Mouse (Mus musculus): ENCODE measurements at regions not wholly inside any gene's neighbourhood (a gene's known extent, or its start where the extent isn't known, plus 50 kb on each side); places are given as distances from the start of the nearest gene placed in this dataset.

- no peak overlapping the region for H3K27ac ChIP-seq (ENCODE audit: low read depth, low read length)
- WGBS (ENCODE audit: insufficient replicate concordance), result 70% methylated on average over 3 of the region's 3 CpGs
- no peaks in the 10 kb centered on the region for H3K9me3 ChIP-seq (replicated peaks; ENCODE audit: control insufficient read depth, low read length)
- H3K4me1 ChIP-seq (ENCODE audit: control insufficient read depth, insufficient read depth, low read length), result no peaks in the 10 kb centered on the region
- no peaks in the 10 kb centered on the region for H3K27me3 ChIP-seq (ENCODE audit: control insufficient read depth, insufficient read depth, low read length)
- no peak overlapping the region for H3K9ac ChIP-seq (ENCODE audit: low read depth, low read length)
- H3K4me3 ChIP-seq (ENCODE audit: low read depth, low read length), result no peak overlapping the region
- no peak overlapping the region for H3K4me2 ChIP-seq
- no peak for ATAC-seq (replicated peaks; ENCODE audit: insufficient number of reproducible peaks, low FRiP score, low TSS enrichment)
- H3K36me3 ChIP-seq (ENCODE audit: control insufficient read depth, insufficient read depth, low read length), result no peaks in the 10 kb centered on the region
Measured at GRCm38 (mm10) chr7:78023075-78023474, 714.7 kb downstream of the Ntrk3 start.

- WGBS (ENCODE audit: insufficient replicate concordance), result 67% methylated on average over 6 of the region's 6 CpGs
- no peak overlapping the region for H3K9ac ChIP-seq (ENCODE audit: low read depth, low read length)
- no peak overlapping the region for H3K4me2 ChIP-seq
- no peak for ATAC-seq (replicated peaks; ENCODE audit: insufficient number of reproducible peaks, low FRiP score, low TSS enrichment)
- H3K4me3 ChIP-seq (ENCODE audit: low read depth, low read length), result no peak overlapping the region
- no peaks in the 10 kb centered on the region for H3K27me3 ChIP-seq (ENCODE audit: control insufficient read depth, insufficient read depth, low read length)
- H3K36me3 ChIP-seq (ENCODE audit: control insufficient read depth, insufficient read depth, low read length), result no peaks in the 10 kb centered on the region
- no peak overlapping the region for H3K27ac ChIP-seq (ENCODE audit: low read depth, low read length)
- no peaks in the 10 kb centered on the region for H3K4me1 ChIP-seq (ENCODE audit: control insufficient read depth, insufficient read depth, low read length)
- H3K9me3 ChIP-seq (replicated peaks; ENCODE audit: control insufficient read depth, low read length), result no peaks in the 10 kb centered on the region
Measured at GRCm38 (mm10) chr7:78013631-78014030, 724.2 kb downstream of the Ntrk3 start.

GRCm38 (mm10) chr7:78003086-78003485 lies 734.7 kb downstream of the Ntrk3 start:
- 63% methylated on average over 2 of the region's 2 CpGs for WGBS (ENCODE audit: insufficient replicate concordance)
- no peak for ATAC-seq (replicated peaks; ENCODE audit: insufficient number of reproducible peaks, low FRiP score, low TSS enrichment)
- no peak overlapping the region for H3K9ac ChIP-seq (ENCODE audit: low read depth, low read length)

GRCm38 (mm10) chr7:77993840-77994239 lies 744.0 kb downstream of the Ntrk3 start:
- WGBS (ENCODE audit: insufficient replicate concordance), result 64% methylated on average over 2 of the region's 2 CpGs
- no peaks in the 10 kb centered on the region for H3K27me3 ChIP-seq (ENCODE audit: control insufficient read depth, insufficient read depth, low read length)
- no peak overlapping the region for H3K4me2 ChIP-seq
- H3K36me3 ChIP-seq (ENCODE audit: control insufficient read depth, insufficient read depth, low read length), result no peaks in the 10 kb centered on the region
- no peak overlapping the region for H3K4me3 ChIP-seq (ENCODE audit: low read depth, low read length)
- no peak overlapping the region for H3K9ac ChIP-seq (ENCODE audit: low read depth, low read length)
- H3K4me1 ChIP-seq (ENCODE audit: control insufficient read depth, insufficient read depth, low read length), result no peaks in the 10 kb centered on the region
- ATAC-seq (replicated peaks; ENCODE audit: insufficient number of reproducible peaks, low FRiP score, low TSS enrichment), result no peak
- H3K27ac ChIP-seq (ENCODE audit: low read depth, low read length), result no peak overlapping the region
- H3K9me3 ChIP-seq (replicated peaks; ENCODE audit: control insufficient read depth, low read length), result no peaks in the 10 kb centered on the region

More at GRCm38 (mm10) chr7:78003086-78003485, 734.7 kb downstream of the Ntrk3 start:
- Histone ChIP-seq H3K4me3 (ENCODE audit: low read depth, low read length) (no peak overlapping the region), H3K36me3 (ENCODE audit: control insufficient read depth, insufficient read depth, low read length) (no peaks in the 10 kb centered on the region), H3K27ac (ENCODE audit: low read depth, low read length) (no peak overlapping the region), H3K9me3 (replicated peaks; ENCODE audit: control insufficient read depth, low read length) (no peaks in the 10 kb centered on the region), H3K4me1 (ENCODE audit: control insufficient read depth, insufficient read depth, low read length) (no peaks in the 10 kb centered on the region), H3K4me2 (no peak overlapping the region), H3K27me3 (ENCODE audit: control insufficient read depth, insufficient read depth, low read length) (no peaks in the 10 kb centered on the region)

- Histone ChIP-seq H3K4me2 (no peak overlapping the region), H3K27ac (ENCODE audit: low read depth, low read length) (no peak overlapping the region), H3K27me3 (ENCODE audit: control insufficient read depth, insufficient read depth, low read length) (no peaks in the 10 kb centered on the region), H3K4me3 (ENCODE audit: low read depth, low read length) (no peak overlapping the region), H3K36me3 (ENCODE audit: control insufficient read depth, insufficient read depth, low read length) (no peaks in the 10 kb centered on the region), H3K9me3 (replicated peaks; ENCODE audit: control insufficient read depth, low read length) (no peaks in the 10 kb centered on the region), H3K4me1 (ENCODE audit: control insufficient read depth, insufficient read depth, low read length) (no peaks in the 10 kb centered on the region), H3K9ac (ENCODE audit: low read depth, low read length) (no peak overlapping the region)
- 70% methylated on average over 10 of the region's 10 CpGs for WGBS (ENCODE audit: insufficient replicate concordance)
- ATAC-seq (replicated peaks; ENCODE audit: insufficient number of reproducible peaks, low FRiP score, low TSS enrichment), result no peak
Measured at GRCm38 (mm10) chr7:77990150-77990549, 747.7 kb downstream of the Ntrk3 start.

- no peaks in the 10 kb centered on the region for H3K36me3 ChIP-seq (ENCODE audit: control insufficient read depth, insufficient read depth, low read length)
- H3K27ac ChIP-seq (ENCODE audit: low read depth, low read length), result no peak overlapping the region
- no peaks in the 10 kb centered on the region for H3K4me1 ChIP-seq (ENCODE audit: control insufficient read depth, insufficient read depth, low read length)
- H3K27me3 ChIP-seq (ENCODE audit: control insufficient read depth, insufficient read depth, low read length), result no peaks in the 10 kb centered on the region
- H3K9me3 ChIP-seq (replicated peaks; ENCODE audit: control insufficient read depth, low read length), result no peaks in the 10 kb centered on the region
- no peak overlapping the region for H3K4me2 ChIP-seq
- WGBS (ENCODE audit: insufficient replicate concordance), result 39% methylated on average over 5 of the region's 5 CpGs
- ATAC-seq (replicated peaks; ENCODE audit: insufficient number of reproducible peaks, low FRiP score, low TSS enrichment), result no peak
- H3K4me3 ChIP-seq (ENCODE audit: low read depth, low read length), result no peak overlapping the region
- no peak overlapping the region for H3K9ac ChIP-seq (ENCODE audit: low read depth, low read length)
Measured at GRCm38 (mm10) chr7:77988177-77988576, 749.6 kb downstream of the Ntrk3 start.

GRCm38 (mm10) chr7:77966658-77967057 lies 771.2 kb downstream of the Ntrk3 start:
- no peak overlapping the region for H3K27ac ChIP-seq (ENCODE audit: low read depth, low read length)
- H3K9me3 ChIP-seq (replicated peaks; ENCODE audit: control insufficient read depth, low read length), result no peaks in the 10 kb centered on the region
- H3K4me3 ChIP-seq (ENCODE audit: low read depth, low read length), result no peak overlapping the region
- no peaks in the 10 kb centered on the region for H3K27me3 ChIP-seq (ENCODE audit: control insufficient read depth, insufficient read depth, low read length)
- H3K4me1 ChIP-seq (ENCODE audit: control insufficient read depth, insufficient read depth, low read length), result no peaks in the 10 kb centered on the region
- H3K9ac ChIP-seq (ENCODE audit: low read depth, low read length), result no peak overlapping the region
- 81% methylated on average over 2 of the region's 2 CpGs for WGBS (ENCODE audit: insufficient replicate concordance)
- no peaks in the 10 kb centered on the region for H3K36me3 ChIP-seq (ENCODE audit: control insufficient read depth, insufficient read depth, low read length)
- no peak for ATAC-seq (replicated peaks; ENCODE audit: insufficient number of reproducible peaks, low FRiP score, low TSS enrichment)
- H3K4me2 ChIP-seq, result no peak overlapping the region

GRCm38 (mm10) chr7:77933366-77933765 lies 804.4 kb downstream of the Ntrk3 start:
- ATAC-seq (replicated peaks; ENCODE audit: insufficient number of reproducible peaks, low FRiP score, low TSS enrichment), result no peak
- Histone ChIP-seq H3K4me2 (no peak overlapping the region), H3K4me3 (ENCODE audit: low read depth, low read length) (no peak overlapping the region), H3K27me3 (ENCODE audit: control insufficient read depth, insufficient read depth, low read length) (no peaks in the 10 kb centered on the region), H3K9me3 (replicated peaks; ENCODE audit: control insufficient read depth, low read length) (no peaks in the 10 kb centered on the region), H3K27ac (ENCODE audit: low read depth, low read length) (no peak overlapping the region), H3K4me1 (ENCODE audit: control insufficient read depth, insufficient read depth, low read length) (no peaks in the 10 kb centered on the region), H3K36me3 (ENCODE audit: control insufficient read depth, insufficient read depth, low read length) (no peaks in the 10 kb centered on the region), H3K9ac (ENCODE audit: low read depth, low read length) (no peak overlapping the region)
- 48% methylated on average over 2 of the region's 2 CpGs for WGBS (ENCODE audit: insufficient replicate concordance)

GRCm38 (mm10) chr7:77928479-77929467 lies 809.0 kb downstream of the Ntrk3 start:
- ATAC-seq (replicated peaks; ENCODE audit: insufficient number of reproducible peaks, low FRiP score, low TSS enrichment), result no peak
- no peak overlapping the region for H3K4me3 ChIP-seq (ENCODE audit: low read depth, low read length)
- H3K4me2 ChIP-seq, result no peak overlapping the region
- no peaks in the 10 kb centered on the region for H3K36me3 ChIP-seq (ENCODE audit: control insufficient read depth, insufficient read depth, low read length)
- no peaks in the 10 kb centered on the region for H3K9me3 ChIP-seq (replicated peaks; ENCODE audit: control insufficient read depth, low read length)
- no peaks in the 10 kb centered on the region for H3K4me1 ChIP-seq (ENCODE audit: control insufficient read depth, insufficient read depth, low read length)
- no peaks in the 10 kb centered on the region for H3K27me3 ChIP-seq (ENCODE audit: control insufficient read depth, insufficient read depth, low read length)
- no peak overlapping the region for H3K27ac ChIP-seq (ENCODE audit: low read depth, low read length)
- H3K9ac ChIP-seq (ENCODE audit: low read depth, low read length), result no peak overlapping the region
- 85% methylated on average over 4 of the region's 4 CpGs for WGBS (ENCODE audit: insufficient replicate concordance)
